Mouse (Mus musculus) liver, embryonic 15.5 days (tissue): Measurements from ENCODE around the gene Gm38393. TPM values are rescaled to one million over a fixed set of nuclear protein-coding genes. Genes with fewer than 3 reads are reported as not detected.

ENCODE experiments used
- ATAC-seq: fragments of 200-750 bp; cut with Nextera tagmentation; 2 replicates; pipeline ENCODE4 v1.8.0; 2017; ENCODE audit warnings: moderate number of reproducible peaks, mild to moderate bottlenecking, moderate library complexity; ENCODE audit not compliant: insufficient read depth
- H3K27ac ChIP-seq: fragments of 300-500 bp; sonication (generic); replicated peaks from 2 replicates; pipeline ENCODE4 v1.5.1; 2015; ENCODE audit warnings: mild to moderate bottlenecking, inconsistent platforms
- H3K27me3 ChIP-seq: fragments of 300-500 bp; sonication (generic); 2 replicates; pipeline ENCODE4 v1.6.1; 2015; ENCODE audit warnings: mild to moderate bottlenecking, inconsistent platforms
- H3K36me3 ChIP-seq: fragments of 300-500 bp; sonication (generic); replicated peaks from 2 replicates; pipeline ENCODE4 v1.6.1; 2015; ENCODE audit warnings: moderate library complexity, mild to moderate bottlenecking, inconsistent platforms
- H3K4me1 ChIP-seq: fragments of 300-500 bp; sonication (generic); replicated peaks from 2 replicates; pipeline ENCODE4 v1.6.1; 2015; ENCODE audit warnings: inconsistent platforms
- H3K4me2 ChIP-seq: fragments of 300-500 bp; sonication (generic); 2 replicates; pipeline ENCODE4 v1.6.1; 2015; ENCODE audit warnings: moderate library complexity, mild to moderate bottlenecking, inconsistent platforms
- H3K4me3 ChIP-seq: fragments of 300-500 bp; sonication (generic); replicated peaks from 2 replicates; pipeline ENCODE4 v1.5.1; 2015; ENCODE audit warnings: mild to moderate bottlenecking, inconsistent platforms
- H3K9ac ChIP-seq: fragments of 300-500 bp; sonication (generic); 2 replicates; pipeline ENCODE4 v1.6.1; 2015; ENCODE audit warnings: moderate library complexity, mild to moderate bottlenecking, inconsistent platforms
- H3K9me3 ChIP-seq: fragments of 300-500 bp; sonication (generic); replicated peaks from 2 replicates; pipeline ENCODE4 v1.6.1; 2016; ENCODE audit warnings: inconsistent platforms
- WGBS: fragments of 180-500 bp; shearing (Covaris S2); methylation state at CpG from one replicate; pipeline ENCODE4 v1.1.7; 2015; ENCODE audit warnings: mixed read lengths; ENCODE audit not compliant: insufficient replicate concordance; 5-methylcytosine and 5-hydroxymethylcytosine counted together
- polyA plus RNA-seq: library from polyadenylated mRNA; unstranded; fragments of >200 nt; fragmentation: Nextera tagmentation; extraction: Ambion mirVana; gene quantifications from 2 replicates; pipeline ENCODE4 v1.2.1, GENCODE M21; 2015

Gm38393 gene
- polyA plus RNA-seq = 0.08 and 0.15 TPM in 2 replicates

DNA sequence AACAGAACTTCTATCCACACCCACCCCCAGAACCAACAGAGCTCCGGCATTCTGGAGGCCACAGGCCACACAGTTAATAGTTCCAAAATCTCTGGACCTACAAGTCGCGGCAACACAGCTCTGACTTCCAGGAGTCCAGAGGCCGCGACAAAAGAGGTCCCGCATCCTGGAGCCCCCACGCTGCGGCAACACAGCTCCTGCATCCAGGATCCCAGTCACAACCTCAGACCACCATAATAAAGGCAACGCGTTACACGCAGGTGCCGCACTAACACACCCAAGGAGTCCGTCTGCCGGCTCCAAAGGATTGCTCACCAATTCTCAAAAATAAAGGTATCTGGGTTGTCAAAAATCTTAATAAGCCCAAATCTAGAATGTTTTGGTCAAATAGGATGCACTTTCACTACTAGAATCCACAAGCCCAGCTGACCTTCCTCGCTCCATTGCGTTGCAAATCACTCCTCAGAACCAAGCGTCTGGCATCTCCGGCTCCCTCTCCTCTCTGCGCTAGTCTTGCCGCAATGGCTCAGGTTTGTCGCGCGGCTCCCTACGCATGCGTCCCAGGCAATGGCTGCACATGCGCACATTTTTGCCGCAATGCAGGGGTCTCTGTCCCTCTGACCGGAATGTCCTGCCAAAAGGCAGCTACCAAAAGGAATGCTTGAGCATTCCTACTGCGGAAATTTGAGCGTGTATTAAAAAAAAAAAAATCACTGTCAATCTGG, at the start of gene Gm38393, which contains the start of gene Snurf:
Gene Gm38393 (minus strand): TSS at position 459 of the 725 bp plus-strand sequence.
Gene Snurf (minus strand): TSS at position 444 of the 725 bp plus-strand sequence.
- Histone ChIP-seq H3K4me1 (no peaks in the 10 kb centered on the region), H3K27ac (no peak within 1 kb of the TSS), H3K9ac (no peak within 1 kb of the TSS), H3K9me3 (no peaks in the 10 kb centered on the region), H3K36me3 (no peaks in the 10 kb centered on the region), H3K27me3 (no peaks in the 10 kb centered on the region), H3K4me2 (peak within 1 kb of the TSS; percentile 64), H3K4me3 (peak within 1 kb of the TSS; percentile 55)
- no peak for ATAC-seq
- WGBS = 47% methylated on average over 30 of the region's 30 CpGs

DNA sequence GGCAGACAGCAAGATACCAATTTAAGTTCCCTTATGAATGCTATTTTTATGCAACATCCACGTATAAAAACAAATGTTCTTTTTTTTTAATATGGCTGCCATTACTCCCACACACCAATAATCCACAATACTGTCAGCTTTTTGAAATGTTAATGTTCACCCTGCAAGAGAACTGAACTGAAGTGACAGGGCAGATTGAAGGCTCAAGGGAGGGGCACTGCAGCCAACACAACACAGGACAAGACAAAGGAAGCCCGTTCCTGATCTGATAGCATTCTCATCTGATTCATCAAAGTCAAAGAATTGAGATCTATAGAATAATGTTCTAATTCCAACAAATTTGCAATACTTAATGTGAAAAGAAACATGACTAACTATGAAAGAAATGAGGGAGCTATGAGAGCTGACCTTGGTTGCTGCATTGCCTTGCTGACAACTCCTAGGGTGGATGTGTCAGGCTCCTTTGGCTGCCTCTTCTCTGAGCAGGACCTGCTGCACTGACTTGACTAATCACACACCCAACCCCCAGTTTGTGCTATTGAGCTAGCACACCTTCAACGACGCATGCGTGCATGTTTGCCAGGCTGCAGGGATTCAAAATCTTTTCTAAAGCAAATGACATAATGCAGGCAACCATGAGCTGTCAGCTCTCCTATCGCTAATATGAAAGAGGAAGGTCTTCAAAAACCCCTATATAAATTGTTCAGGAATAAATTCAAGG, 42.8 kb upstream of the Gm38393 start:
- ATAC-seq = no peak
- WGBS = 59% methylated on average over 6 of the region's 6 CpGs
- Histone ChIP-seq H3K4me2 (no peak overlapping the region), H3K4me1 (no peaks in the 10 kb centered on the region), H3K27ac (no peak overlapping the region), H3K36me3 (no peaks in the 10 kb centered on the region), H3K9me3 (no peaks in the 10 kb centered on the region), H3K9ac (no peak overlapping the region), H3K27me3 (no peaks in the 10 kb centered on the region), H3K4me3 (no peak overlapping the region)

- no peak overlapping the region for H3K27ac ChIP-seq
- H3K27me3 ChIP-seq = no peaks in the 10 kb centered on the region
- no peak overlapping the region for H3K9ac ChIP-seq
- 47% methylated on average over 3 of the region's 3 CpGs for WGBS
- no peak overlapping the region for H3K4me3 ChIP-seq
- no peaks in the 10 kb centered on the region for H3K9me3 ChIP-seq
- no peaks in the 10 kb centered on the region for H3K4me1 ChIP-seq
- no peak for ATAC-seq
- no peak overlapping the region for H3K4me2 ChIP-seq
- no peaks in the 10 kb centered on the region for H3K36me3 ChIP-seq
Observed at GRCm38 (mm10) chr7:60013186-60013585, 8.3 kb upstream of the Gm38393 start.

GRCm38 (mm10) chr7:60007727-60008360, 3.0 kb upstream of the Gm38393 start:
- no peak for ATAC-seq
- H3K36me3 ChIP-seq = no peaks in the 10 kb centered on the region
- 38% methylated on average over 3 of the region's 3 CpGs for WGBS
- H3K4me2 ChIP-seq = no peak overlapping the region
- H3K4me3 ChIP-seq = no peak overlapping the region
- no peaks in the 10 kb centered on the region for H3K27me3 ChIP-seq
- no peak overlapping the region for H3K27ac ChIP-seq
- no peaks in the 10 kb centered on the region for H3K4me1 ChIP-seq
- no peaks in the 10 kb centered on the region for H3K9me3 ChIP-seq
- no peak overlapping the region for H3K9ac ChIP-seq

DNA sequence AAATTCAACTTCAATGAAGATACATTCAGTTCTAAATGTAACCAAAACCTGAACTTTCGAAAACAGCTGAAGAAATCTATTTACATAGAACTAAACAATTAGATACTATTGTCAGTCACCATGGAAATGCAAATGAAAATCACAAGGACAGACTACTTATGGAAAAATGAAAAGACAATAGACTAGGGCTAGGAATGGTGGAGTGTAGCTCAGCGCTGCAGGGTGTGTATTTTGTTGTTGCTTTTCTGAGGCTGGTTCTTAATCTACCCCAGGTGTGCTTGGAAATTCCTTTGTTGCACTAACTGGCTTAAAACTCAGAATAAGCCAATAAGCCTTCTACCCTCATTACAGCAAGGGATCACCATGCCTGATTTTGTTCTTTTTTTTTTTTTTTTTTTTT, 1.4 kb upstream of the Gm38393 start:
- no peak for ATAC-seq
- Histone ChIP-seq H3K4me1 (no peaks in the 10 kb centered on the region), H3K27ac (no peak overlapping the region), H3K9ac (no peak overlapping the region), H3K4me3 (no peak overlapping the region), H3K4me2 (no peak overlapping the region), H3K36me3 (no peaks in the 10 kb centered on the region), H3K27me3 (no peaks in the 10 kb centered on the region), H3K9me3 (no peaks in the 10 kb centered on the region)
- 45% methylated on average over 2 of the region's 2 CpGs for WGBS

- no peak overlapping the region for H3K27ac ChIP-seq
- H3K27me3 ChIP-seq = no peaks in the 10 kb centered on the region
- no peaks in the 10 kb centered on the region for H3K4me1 ChIP-seq
- peak; percentile 51 for ATAC-seq
- no peaks in the 10 kb centered on the region for H3K36me3 ChIP-seq
- no peak overlapping the region for H3K9ac ChIP-seq
- H3K4me3 ChIP-seq = peak overlapping the region; percentile 55
- no peaks in the 10 kb centered on the region for H3K9me3 ChIP-seq
- 40% methylated on average over 22 of the region's 22 CpGs for WGBS
- peak overlapping the region; percentile 64 for H3K4me2 ChIP-seq
Observed at GRCm38 (mm10) chr7:60003921-60004605, 801 bp downstream of the Gm38393 start.

GRCm38 (mm10) chr7:60003006-60003865, 1.6 kb downstream of the Gm38393 start:
- no peaks in the 10 kb centered on the region for H3K36me3 ChIP-seq
- H3K9me3 ChIP-seq = no peaks in the 10 kb centered on the region
- H3K27ac ChIP-seq = no peak overlapping the region
- 57% methylated on average over 12 of the region's 12 CpGs for WGBS
- peak; percentile 28; the same call in 1 of the 2 replicates for ATAC-seq
- no peaks in the 10 kb centered on the region for H3K4me1 ChIP-seq
- no peaks in the 10 kb centered on the region for H3K27me3 ChIP-seq
- peak overlapping the region; percentile 64 for H3K4me2 ChIP-seq
- no peak overlapping the region for H3K9ac ChIP-seq
- peak overlapping the region; percentile 55 for H3K4me3 ChIP-seq

DNA sequence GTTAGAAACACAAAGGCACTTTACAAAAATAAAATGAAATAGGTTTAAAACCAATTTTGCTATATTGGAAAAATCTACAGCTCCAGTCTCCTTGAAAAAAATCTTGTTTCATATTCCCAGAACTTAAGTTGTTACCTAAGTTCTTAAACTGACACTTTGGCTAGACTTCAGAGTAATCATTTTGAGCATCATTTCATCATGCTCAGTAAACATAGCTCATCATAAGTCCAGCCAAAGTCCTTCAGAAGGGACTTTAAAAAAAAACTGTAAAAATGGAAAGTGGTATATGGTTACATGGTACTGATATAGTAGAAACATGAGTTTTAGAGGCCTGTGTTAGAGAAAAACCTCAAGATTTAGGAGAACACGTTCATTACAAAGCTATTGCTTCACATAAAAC, 26.2 kb downstream of the Gm38393 start:
- Histone ChIP-seq H3K4me2 (no peak overlapping the region), H3K4me1 (no peaks in the 10 kb centered on the region), H3K9ac (no peak overlapping the region), H3K36me3 (no peaks in the 10 kb centered on the region), H3K27ac (no peak overlapping the region), H3K27me3 (no peaks in the 10 kb centered on the region), H3K9me3 (no peaks in the 10 kb centered on the region), H3K4me3 (no peak overlapping the region)
- 35% methylated on average over 1 of the region's 1 CpGs for WGBS
- ATAC-seq = no peak
